Mouse (Mus musculus): ENCODE measurements around the gene Abhd12. TPM values are rescaled to one million over a fixed set of nuclear protein-coding genes. Genes with fewer than 3 reads are reported as not detected.

Gene Abhd12
- polyA plus RNA-seq, 1 experiment: 225 TPM

- DNase-seq (ENCODE audit: low read depth): no peak
Measured at GRCm38 (mm10) chr2:150808812-150809211, 95.7 kb downstream of the Abhd12 start.

- DNase-seq (ENCODE audit: low read depth): no peak
Measured at GRCm38 (mm10) chr2:150808381-150808780, 96.2 kb downstream of the Abhd12 start.

- no peak for DNase-seq (ENCODE audit: low read depth)
Measured at GRCm38 (mm10) chr2:150803035-150803434, 101.5 kb downstream of the Abhd12 start.

- DNase-seq (ENCODE audit: low read depth): peak; percentile 76
Measured at GRCm38 (mm10) chr2:150800616-150801015, 103.9 kb downstream of the Abhd12 start.

GRCm38 (mm10) chr2:150798084-150798483 lies 106.5 kb downstream of the Abhd12 start:
- DNase-seq (ENCODE audit: low read depth): no peak

- DNase-seq (ENCODE audit: low read depth): no peak
Measured at GRCm38 (mm10) chr2:150793320-150793719, 111.2 kb downstream of the Abhd12 start.

- DNase-seq (ENCODE audit: low read depth): no peak
Measured at GRCm38 (mm10) chr2:150788768-150789550, 115.6 kb downstream of the Abhd12 start.

GRCm38 (mm10) chr2:150787234-150787771 lies 117.2 kb downstream of the Abhd12 start:
- no peak for DNase-seq (ENCODE audit: low read depth)

- DNase-seq (ENCODE audit: low read depth): no peak
Measured at GRCm38 (mm10) chr2:150786251-150787180, 118.0 kb downstream of the Abhd12 start, which contains the start of gene Pygb. Gene Pygb (plus strand): TSS chr2:150786735.

GRCm38 (mm10) chr2:150782801-150783200 lies 121.7 kb downstream of the Abhd12 start:
- DNase-seq (ENCODE audit: low read depth): no peak

Other genes with a start within 250 kb of the Abhd12 start
- 33.4 and 42.7 TPM in 2 replicates for gene Acss1, start 236.2 kb downstream of the Abhd12 start, polyA plus RNA-seq (2012; rRNA removed)
- gene Vsx1, start 215.4 kb downstream of the Abhd12 start, polyA plus RNA-seq (2012; rRNA removed): not detected in 2 replicates
- 55.0 and 56.2 TPM in 2 replicates for gene Entpd6, start 155.7 kb downstream of the Abhd12 start, polyA plus RNA-seq (2012; rRNA removed)
- 110 and 124 TPM in 2 replicates for gene Pygb, start 118.0 kb downstream of the Abhd12 start, polyA plus RNA-seq (2012; rRNA removed)
- 1.2 and 1.7 TPM in 2 replicates for gene Gins1, start 659 bp upstream of the Abhd12 start, polyA plus RNA-seq (2012; rRNA removed)
- 2.2 and 2.4 TPM in 2 replicates for gene Ninl, start 134.6 kb upstream of the Abhd12 start, polyA plus RNA-seq (2012; rRNA removed)
- 3.3 and 3.4 TPM in 2 replicates for gene Nanp, start 134.7 kb upstream of the Abhd12 start, polyA plus RNA-seq (2012; rRNA removed)
- 0.27 TPM in 1 of 2 replicates, not detected in the other for gene Gm14151, start 187.6 kb upstream of the Abhd12 start, polyA plus RNA-seq (2012; rRNA removed)
- 0.07 and 0.15 TPM in 2 replicates for gene Gm14147, start 193.5 kb upstream of the Abhd12 start, polyA plus RNA-seq (2012; rRNA removed)